Mouse (Mus musculus) heart, embryonic 14.5 days (tissue): ENCODE measurements around the gene Guca2a. TPM values are rescaled to one million over a fixed set of nuclear protein-coding genes. Genes with fewer than 3 reads are reported as not detected.
"Not testable (repeated sequence)": the region's sequence is repeated elsewhere in the genome, so short reads cannot be mapped to it uniquely, and the experiment has no call there.

Source experiments
- ATAC-seq: fragments of 200-750 bp; cut with Nextera tagmentation; 2 replicates; pipeline ENCODE4 v1.8.0; 2017; ENCODE audit warnings: low read depth, moderate TSS enrichment; ENCODE audit not compliant: insufficient number of reproducible peaks, insufficient read depth, low FRiP score
- H3K27ac ChIP-seq, 2 experiments: fragments of 200-500 bp in 1 of 2; fragments of 300-500 bp in 1 of 2; sonication (generic) in 1 of 2; replicated peaks in 1 of 2; 2 replicates each; pipeline ENCODE4 v1.5.1; 2012 to 2014; ENCODE audit warnings: low read depth in 2 of 2, low read length in 2 of 2, control low read depth in 1 of 2, mild to moderate bottlenecking in 1 of 2, mixed read lengths in 1 of 2; ENCODE audit not compliant: control insufficient read depth in 1 of 2, insufficient read depth in 1 of 2
- H3K27me3 ChIP-seq: fragments of 300-500 bp; sonication (generic); 2 replicates; pipeline ENCODE4 v1.6.1; 2014; ENCODE audit warnings: mild to moderate bottlenecking, low read length, control low read depth; ENCODE audit not compliant: control insufficient read depth, insufficient read depth
- H3K36me3 ChIP-seq: fragments of 300-500 bp; sonication (generic); 2 replicates; pipeline ENCODE4 v1.6.1; 2014; ENCODE audit warnings: mild to moderate bottlenecking, control low read depth, low read length, mixed read lengths; ENCODE audit not compliant: control insufficient read depth, insufficient read depth
- H3K4me1 ChIP-seq, 2 experiments: fragments of 200-500 bp in 1 of 2; fragments of 300-500 bp in 1 of 2; sonication (generic) in 1 of 2; 2 replicates each; pipeline ENCODE4 v1.6.1; 2012 to 2014; ENCODE audit warnings: low read length in 2 of 2, control low read depth in 1 of 2, mixed read lengths in 1 of 2; ENCODE audit not compliant: control insufficient read depth in 2 of 2, insufficient read depth in 2 of 2
- H3K4me2 ChIP-seq: fragments of 300-500 bp; sonication (generic); 2 replicates; pipeline ENCODE4 v1.6.1; 2014; ENCODE audit warnings: mild to moderate bottlenecking, low read length
- H3K4me3 ChIP-seq, 2 experiments: fragments of 200-500 bp in 1 of 2; fragments of 300-500 bp in 1 of 2; sonication (generic) in 1 of 2; 2 replicates each; pipeline ENCODE4 v1.5.1; 2012 to 2014; ENCODE audit warnings: low read length in 2 of 2, mild to moderate bottlenecking in 2 of 2, control low read depth in 1 of 2, low read depth in 1 of 2, moderate library complexity in 1 of 2; ENCODE audit not compliant: control insufficient read depth in 1 of 2, insufficient read depth in 1 of 2
- H3K9ac ChIP-seq: fragments of 300-500 bp; sonication (generic); 2 replicates; pipeline ENCODE4 v1.6.1; 2014; ENCODE audit warnings: mild to moderate bottlenecking, low read length
- H3K9me3 ChIP-seq: fragments of 300-500 bp; sonication (generic); 2 replicates; pipeline ENCODE4 v1.6.1; 2016; ENCODE audit warnings: low read length, control low read depth; ENCODE audit not compliant: control insufficient read depth
- WGBS: fragments of 180-500 bp; shearing (Covaris S2); extraction: QIAGEN DNeasy Blood & Tissue Kit; methylation state at CpG from one replicate; pipeline ENCODE4 v1.1.7; 2014; 5-methylcytosine and 5-hydroxymethylcytosine counted together
- polyA plus RNA-seq: library from polyadenylated mRNA; unstranded; fragments of >200 nt; fragmentation: Nextera tagmentation; extraction: Ambion mirVana; gene quantifications from 2 replicates; pipeline ENCODE4 v1.2.1, GENCODE M21; 2014

Gene Guca2a
- polyA plus RNA-seq, 1 experiment from 2014 or later, result not detected

DNA sequence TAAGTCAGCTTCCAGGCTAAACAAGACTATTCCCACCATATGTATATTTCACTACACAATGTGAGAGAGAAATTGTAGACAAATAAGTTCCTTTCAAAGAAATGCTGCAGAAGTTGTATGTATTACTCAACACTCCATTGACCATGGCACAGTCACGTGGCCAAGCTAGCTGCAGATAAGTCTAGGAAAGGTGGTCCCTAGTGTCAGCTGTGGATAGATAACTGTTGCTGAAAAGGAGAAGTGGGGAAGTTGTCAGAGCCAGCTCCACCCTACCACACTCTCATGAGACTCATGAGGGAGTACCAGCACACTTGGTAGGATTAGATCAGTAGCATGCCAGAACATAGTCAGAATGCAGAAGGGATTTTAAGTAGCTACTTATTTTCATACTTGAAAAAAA, 28.0 kb upstream of the Guca2a start:
- H3K4me3 ChIP-seq, result no peak overlapping the region
- 11% methylated on average over 1 of the region's 1 CpGs for WGBS
- H3K27me3 ChIP-seq, result no peaks in the 10 kb centered on the region
- ATAC-seq, result no peak
- H3K9ac ChIP-seq, result no peak overlapping the region
- no peaks in the 10 kb centered on the region for H3K9me3 ChIP-seq
- H3K36me3 ChIP-seq, result peaks cover 23% of the 10 kb centered on the region
- H3K4me2 ChIP-seq, result no peak overlapping the region
- H3K4me1 ChIP-seq, result peaks cover 2 to 16% of the 10 kb centered on the region in 2 experiments; a peak in 3 of 4 replicates
- H3K27ac ChIP-seq, result no peak overlapping the region

DNA sequence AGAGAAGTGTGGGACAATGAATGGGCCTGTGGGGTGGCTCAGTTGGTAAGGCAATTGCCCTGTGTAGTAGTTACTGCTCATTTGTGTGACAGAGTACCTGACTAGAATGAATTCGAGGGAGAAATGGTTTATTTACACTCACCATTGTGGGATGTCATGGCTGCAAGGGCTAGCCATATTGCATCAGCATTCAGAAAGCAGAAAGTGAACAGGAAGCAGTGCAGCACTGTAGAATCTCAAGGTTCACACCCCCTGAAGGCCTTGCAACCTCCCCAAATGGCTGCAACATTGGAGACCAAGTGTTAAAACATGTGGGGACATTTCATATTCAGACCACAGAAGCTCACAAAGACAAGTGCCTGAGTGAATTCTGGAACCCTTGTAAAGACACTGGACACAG, 23.4 kb upstream of the Guca2a start:
- ATAC-seq, result no peak
- peaks cover 28% of the 10 kb centered on the region for H3K36me3 ChIP-seq
- no peak overlapping the region for H3K4me3 ChIP-seq
- 0 out of 4 replicates have a peak overlapping the region, but pooled peaks of 1 of the 2 experiments have one; percentile 33 for H3K27ac ChIP-seq
- H3K27me3 ChIP-seq, result no peaks in the 10 kb centered on the region
- no peak overlapping the region for H3K4me2 ChIP-seq
- peaks cover 2 to 19% of the 10 kb centered on the region in 2 experiments; a peak in 3 of 4 replicates for H3K4me1 ChIP-seq
- no peak overlapping the region for H3K9ac ChIP-seq
- H3K9me3 ChIP-seq, result no peaks in the 10 kb centered on the region
- 69% methylated on average over 1 of the region's 1 CpGs for WGBS

DNA sequence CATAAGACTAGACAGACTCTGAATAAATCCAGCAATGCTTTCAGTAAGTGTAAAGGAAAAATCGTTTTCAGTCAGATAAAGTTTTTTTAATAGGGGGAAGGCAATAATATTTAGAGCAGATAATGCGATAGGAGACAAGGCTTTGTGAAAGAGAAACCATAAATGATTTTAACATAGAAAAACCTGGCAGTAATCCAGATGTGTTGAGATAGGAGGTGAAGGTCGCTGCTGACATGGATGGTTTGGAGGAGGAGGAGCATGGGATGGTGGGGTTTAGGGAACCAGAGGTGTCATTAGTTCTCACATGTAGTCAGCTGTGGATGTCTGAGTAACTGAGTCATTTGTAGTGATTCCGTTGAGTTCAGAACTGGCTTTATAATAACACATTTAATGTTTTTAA, 22.8 kb upstream of the Guca2a start:
- H3K9me3 ChIP-seq, result no peaks in the 10 kb centered on the region
- no peak overlapping the region for H3K4me3 ChIP-seq
- H3K9ac ChIP-seq, result no peak overlapping the region
- 56% methylated on average over 4 of the region's 4 CpGs for WGBS
- no peak overlapping the region for H3K4me2 ChIP-seq
- no peak overlapping the region for H3K27ac ChIP-seq
- no peak for ATAC-seq
- no peaks in the 10 kb centered on the region for H3K27me3 ChIP-seq
- peaks cover 0 to 12% of the 10 kb centered on the region in 2 experiments; a peak in 3 of 4 replicates for H3K4me1 ChIP-seq
- H3K36me3 ChIP-seq, result peaks cover 35% of the 10 kb centered on the region

DNA sequence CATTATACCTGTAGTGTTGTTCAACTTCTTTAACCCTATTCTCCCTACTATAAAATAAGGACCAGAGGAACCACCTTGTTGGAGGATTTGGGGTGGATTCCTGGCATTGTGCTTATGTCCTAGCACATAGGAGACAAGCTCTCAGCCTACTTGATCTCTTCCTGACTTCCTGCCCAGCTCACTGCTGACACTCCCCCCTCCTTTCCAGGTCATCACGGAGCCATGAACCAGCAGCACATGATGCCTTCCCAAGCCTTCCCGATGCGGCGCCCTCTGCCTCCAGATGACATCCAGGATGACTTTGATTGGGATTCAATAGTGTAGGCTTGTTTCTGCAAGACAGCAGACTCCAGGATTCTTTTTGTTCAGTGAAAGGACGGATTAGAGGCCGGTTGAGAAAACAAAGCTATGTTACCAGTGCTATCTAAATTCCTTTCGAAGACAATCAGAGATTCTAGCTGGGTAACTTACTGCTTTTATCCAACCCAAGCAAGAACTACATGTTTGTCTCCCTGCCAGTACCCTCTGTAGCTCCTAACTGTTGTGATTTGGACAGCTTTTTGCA, 11.3 kb upstream of the Guca2a start:
- no peak for ATAC-seq
- Histone ChIP-seq H3K4me1 (peaks cover 9 to 21% of the 10 kb centered on the region in 2 experiments), H3K27me3 (no peaks in the 10 kb centered on the region), H3K27ac (peak overlapping the region in 1 of 2 experiments; percentile 65; a peak in 2 of 4 replicates), H3K4me2 (no peak overlapping the region), H3K9ac (peak overlapping the region; percentile 2; the same call in 1 of the 2 replicates), H3K9me3 (no peaks in the 10 kb centered on the region), H3K36me3 (peaks cover 69% of the 10 kb centered on the region), H3K4me3 (no peak overlapping the region)
- WGBS, result 43% methylated on average over 7 of the region's 7 CpGs

DNA sequence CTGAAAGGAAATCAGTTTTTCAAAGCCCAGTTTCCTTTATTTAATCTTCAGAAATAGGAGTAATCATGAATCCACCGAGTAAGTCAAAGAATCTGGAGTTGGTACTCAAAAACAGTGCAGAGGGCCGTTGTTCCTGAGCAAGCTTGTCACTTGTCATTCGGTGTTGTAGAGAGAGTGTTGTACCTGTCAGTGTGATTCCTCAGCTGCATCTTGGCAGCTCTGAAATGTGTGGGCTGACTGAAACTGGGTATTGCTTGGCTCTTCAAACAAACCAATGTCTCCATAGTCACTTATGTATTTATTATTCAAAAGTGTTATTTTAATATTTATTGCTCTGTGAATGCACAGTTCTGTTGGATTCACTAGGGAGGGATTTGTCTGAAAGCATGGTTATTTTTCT, 10.6 kb upstream of the Guca2a start:
- Histone ChIP-seq H3K4me2 (no peak overlapping the region), H3K27ac (peak overlapping the region in 1 of 2 experiments; percentile 65; a peak in 1 of 4 replicates), H3K9me3 (no peaks in the 10 kb centered on the region), H3K9ac (no peak overlapping the region; the same call in 1 of the 2 replicates), H3K4me1 (peaks cover 16 to 28% of the 10 kb centered on the region in 2 experiments), H3K36me3 (peaks cover 62% of the 10 kb centered on the region), H3K27me3 (no peaks in the 10 kb centered on the region), H3K4me3 (no peak overlapping the region)
- WGBS, result 29% methylated on average over 3 of the region's 3 CpGs
- ATAC-seq, result no peak

DNA sequence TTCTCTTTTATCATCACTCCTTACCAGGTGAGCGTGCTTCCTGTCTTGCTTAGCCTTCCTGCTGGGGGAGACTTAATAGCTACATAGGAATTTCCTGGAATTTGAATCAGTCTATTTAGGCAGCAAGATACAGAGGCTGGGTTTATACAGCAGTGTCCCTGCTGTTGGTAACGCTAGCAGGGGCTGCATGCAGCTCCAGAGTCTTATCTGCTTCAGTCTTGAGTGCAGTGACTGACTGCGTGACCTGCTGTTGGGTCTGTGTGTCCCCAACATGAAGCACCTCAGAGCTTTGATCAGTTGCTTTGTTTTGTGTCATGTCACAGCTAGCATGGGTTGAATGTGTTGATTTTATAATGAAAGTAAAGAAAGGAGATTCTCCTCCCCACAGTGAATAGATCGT, 10.2 kb upstream of the Guca2a start:
- Histone ChIP-seq H3K9me3 (no peaks in the 10 kb centered on the region), H3K36me3 (peaks cover 57% of the 10 kb centered on the region), H3K4me2 (no peak overlapping the region), H3K27ac (peak overlapping the region in 1 of 2 experiments; percentile 65; a peak in 1 of 4 replicates), H3K4me1 (peaks cover 19 to 33% of the 10 kb centered on the region in 2 experiments), H3K4me3 (no peak overlapping the region), H3K9ac (no peak overlapping the region), H3K27me3 (no peaks in the 10 kb centered on the region)
- no peak for ATAC-seq
- WGBS, result 35% methylated on average over 4 of the region's 4 CpGs

DNA sequence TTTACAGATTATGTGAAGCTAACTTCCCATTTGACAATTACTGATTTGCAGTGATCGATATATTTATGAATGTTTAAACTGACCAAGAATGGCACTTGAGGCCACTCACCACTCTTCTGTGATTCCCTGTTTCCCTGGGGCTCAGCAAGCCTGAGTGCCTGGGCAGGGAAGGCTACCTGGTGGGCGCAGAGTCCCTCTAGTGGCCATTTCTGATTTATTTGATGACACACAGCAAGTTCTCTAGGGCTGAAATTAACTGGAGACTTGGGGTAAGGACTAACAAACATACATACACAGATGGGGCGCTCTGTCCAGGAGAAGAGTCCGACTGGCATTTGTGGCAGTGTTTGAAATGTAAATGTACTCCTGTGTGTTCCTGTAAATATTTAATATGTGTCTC, 9.1 kb upstream of the Guca2a start:
- H3K4me3 ChIP-seq, H3K27me3 ChIP-seq, H3K9ac ChIP-seq, H3K9me3 ChIP-seq, ATAC-seq, H3K4me2 ChIP-seq, H3K27ac ChIP-seq: not testable (repeated sequence)
- WGBS, result 53% methylated on average over 4 of the region's 4 CpGs
- Histone ChIP-seq H3K36me3 (peaks cover 47% of the 10 kb centered on the region), H3K4me1 (peaks cover 27 to 43% of the 10 kb centered on the region in 2 experiments)
